Mouse (Mus musculus) erythroblast, adult 5-6 weeks (primary cell): ENCODE data around the gene Gm42417. TPM values are rescaled to one million over a fixed set of nuclear protein-coding genes. Genes with fewer than 3 reads are reported as not detected.

Source experiments
- ATAC-seq: replicated peaks from 2 replicates; pipeline ENCODE4 v1.8.0; 2016; ENCODE audit warnings: moderate number of reproducible peaks, mild to moderate bottlenecking, moderate TSS enrichment, inconsistent platforms; ENCODE audit not compliant: poor library complexity, low FRiP score, severe bottlenecking
- total RNA-seq, 2 experiments: library from RNA; stranded (forward) in 1 of 2; stranded (reverse) in 1 of 2; fragments of 150-400 nt in 1 of 2; fragments of 200-764, 138-1000 nt in 1 of 2; gene quantifications; 2 replicates each; pipeline versions ENCODE4 v1.2.3 to v1.2.4; 2015 to 2017; ENCODE audit warnings: low replicate concordance in 2 of 2

The Gm42417 gene
- total RNA-seq, 2 experiments from 2014 or later = not detected

DNA sequence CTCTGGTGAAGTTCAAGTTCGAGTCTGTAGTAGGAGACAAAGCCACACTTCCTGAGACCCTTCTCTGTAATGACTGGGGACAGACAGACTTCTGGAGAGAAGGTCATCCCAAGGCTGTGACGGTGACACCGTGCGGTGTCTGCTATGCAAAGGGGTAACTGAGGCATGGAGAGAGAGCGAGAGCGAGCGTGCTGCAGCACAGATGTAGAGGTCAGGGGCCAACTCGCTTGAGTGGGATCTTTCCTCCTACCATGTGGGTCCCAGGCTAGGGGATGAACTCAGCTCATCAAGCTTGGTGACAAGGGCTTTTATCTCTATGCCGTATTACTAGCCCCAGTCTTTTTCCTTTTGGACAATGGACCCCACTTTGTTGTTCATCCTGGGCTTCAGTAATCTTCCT, 52.1 kb downstream of the Gm42417 start:
- no peak for ATAC-seq

DNA sequence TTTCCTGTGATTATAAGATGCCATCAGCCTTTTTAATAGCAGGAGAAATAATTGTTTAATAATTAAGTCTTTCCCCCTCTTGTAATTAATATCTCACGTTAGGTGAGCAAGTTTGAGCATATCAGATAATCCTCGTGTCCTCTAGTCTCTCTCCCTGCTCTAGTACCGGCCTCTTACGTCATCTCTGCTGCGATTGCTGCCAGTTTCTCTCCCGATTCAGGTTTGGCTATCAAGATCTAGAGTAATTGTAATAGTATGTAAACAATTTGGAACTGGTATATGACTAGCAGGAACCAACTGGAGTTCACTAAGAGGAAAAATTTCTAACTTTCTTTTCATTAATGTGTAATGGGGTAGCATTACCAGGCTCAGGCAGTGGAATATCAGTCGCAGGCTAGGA, 54.1 kb downstream of the Gm42417 start:
- ATAC-seq = no peak

- ATAC-seq = no peak
These were observed 55.4 kb downstream of the Gm42417 start for GRCm38 (mm10) chr1:36483825-36484224.

Other genes with a start within 250 kb of the Gm42417 start
- gene Arid5a, start 231.7 kb downstream of the Gm42417 start, total RNA-seq (2015; ENCODE audit: low replicate concordance) = 2.3 and 5.6 TPM in 2 replicates
- gene Arid5a, start 231.7 kb downstream of the Gm42417 start, total RNA-seq (2017; ENCODE audit: low replicate concordance) = 2.6 and 3.2 TPM in 2 replicates
- 1.9 and 4.6 TPM in 2 replicates for gene Kansl3, start 170.2 kb downstream of the Gm42417 start, total RNA-seq (2015; ENCODE audit: low replicate concordance)
- gene Kansl3, start 170.2 kb downstream of the Gm42417 start, total RNA-seq (2017; ENCODE audit: low replicate concordance) = 10.1 and 13.5 TPM in 2 replicates
- not detected in 2 replicates for gene Fer1l5, start 167.1 kb downstream of the Gm42417 start, total RNA-seq (2015; ENCODE audit: low replicate concordance)
- not detected in 2 replicates for gene Fer1l5, start 167.1 kb downstream of the Gm42417 start, total RNA-seq (2017; ENCODE audit: low replicate concordance)
- 6.9 and 7.5 TPM in 2 replicates for gene Lman2l, start 94.2 kb downstream of the Gm42417 start, total RNA-seq (2015; ENCODE audit: low replicate concordance)
- 1.7 and 3.2 TPM in 2 replicates for gene Lman2l, start 94.2 kb downstream of the Gm42417 start, total RNA-seq (2017; ENCODE audit: low replicate concordance)
- 1.5 and 2.3 TPM in 2 replicates for gene Cnnm4, start 67.8 kb downstream of the Gm42417 start, total RNA-seq (2015; ENCODE audit: low replicate concordance)
- gene Cnnm4, start 67.8 kb downstream of the Gm42417 start, total RNA-seq (2017; ENCODE audit: low replicate concordance) = 1.5 and 3.2 TPM in 2 replicates
- gene Cnnm3, start 27.6 kb downstream of the Gm42417 start, total RNA-seq (2015; ENCODE audit: low replicate concordance) = 7.9 and 8.8 TPM in 2 replicates
- 5.7 and 7.4 TPM in 2 replicates for gene Cnnm3, start 27.6 kb downstream of the Gm42417 start, total RNA-seq (2017; ENCODE audit: low replicate concordance)
- 3.3 TPM in 1 of 2 replicates, not detected in the other for gene Ankrd23, start 2.5 kb downstream of the Gm42417 start, total RNA-seq (2015; ENCODE audit: low replicate concordance)
- 1.0 and 1.4 TPM in 2 replicates for gene Ankrd23, start 2.5 kb downstream of the Gm42417 start, total RNA-seq (2017; ENCODE audit: low replicate concordance)
- 0.42 TPM in 1 of 2 replicates, not detected in the other for gene Ankrd39, start 8.0 kb upstream of the Gm42417 start, total RNA-seq (2015; ENCODE audit: low replicate concordance)
- gene Ankrd39, start 8.0 kb upstream of the Gm42417 start, total RNA-seq (2017; ENCODE audit: low replicate concordance) = 0.56 and 1.2 TPM in 2 replicates
- gene Sema4c, start 18.9 kb upstream of the Gm42417 start, total RNA-seq (2015; ENCODE audit: low replicate concordance) = not detected in 2 replicates
- 0.56 and 0.60 TPM in 2 replicates for gene Sema4c, start 18.9 kb upstream of the Gm42417 start, total RNA-seq (2017; ENCODE audit: low replicate concordance)
- gene Fam178b, start 143.8 kb upstream of the Gm42417 start, total RNA-seq (2015; ENCODE audit: low replicate concordance) = not detected in 2 replicates
- gene Fam178b, start 143.8 kb upstream of the Gm42417 start, total RNA-seq (2017; ENCODE audit: low replicate concordance) = not detected in 2 replicates
- 131 and 231 TPM in 2 replicates for gene Cox5b, start 152.0 kb upstream of the Gm42417 start, total RNA-seq (2015; ENCODE audit: low replicate concordance)
- gene Cox5b, start 152.0 kb upstream of the Gm42417 start, total RNA-seq (2017; ENCODE audit: low replicate concordance) = 82.2 and 158 TPM in 2 replicates
- not detected in 2 replicates for gene 4933424G06Rik, start 170.7 kb upstream of the Gm42417 start, total RNA-seq (2015; ENCODE audit: low replicate concordance)
- gene 4933424G06Rik, start 170.7 kb upstream of the Gm42417 start, total RNA-seq (2017; ENCODE audit: low replicate concordance) = not detected in 2 replicates
- 3.6 and 4.2 TPM in 2 replicates for gene Actr1b, start 175.0 kb upstream of the Gm42417 start, total RNA-seq (2015; ENCODE audit: low replicate concordance)
- 6.2 and 9.6 TPM in 2 replicates for gene Actr1b, start 175.0 kb upstream of the Gm42417 start, total RNA-seq (2017; ENCODE audit: low replicate concordance)
- not detected in 2 replicates for gene Zap70, start 222.4 kb upstream of the Gm42417 start, total RNA-seq (2015; ENCODE audit: low replicate concordance)
- 0.17 and 0.70 TPM in 2 replicates for gene Zap70, start 222.4 kb upstream of the Gm42417 start, total RNA-seq (2017; ENCODE audit: low replicate concordance)